Mouse (Mus musculus) cerebellum, adult (tissue): ENCODE results near the gene Tbc1d23.
"Not testable (repeated sequence)": the region's sequence is repeated elsewhere in the genome, so short reads cannot be mapped to it uniquely, and the experiment has no call there.

Experiments
- ATAC-seq: cut with Nextera tagmentation; 2 replicates; pipeline ENCODE4 v1.9.2; 2017; ENCODE audit warnings: mild to moderate bottlenecking, moderate library complexity, mixed read lengths; ENCODE audit not compliant: insufficient number of reproducible peaks, low FRiP score, low TSS enrichment

Tbc1d23 gene

DNA sequence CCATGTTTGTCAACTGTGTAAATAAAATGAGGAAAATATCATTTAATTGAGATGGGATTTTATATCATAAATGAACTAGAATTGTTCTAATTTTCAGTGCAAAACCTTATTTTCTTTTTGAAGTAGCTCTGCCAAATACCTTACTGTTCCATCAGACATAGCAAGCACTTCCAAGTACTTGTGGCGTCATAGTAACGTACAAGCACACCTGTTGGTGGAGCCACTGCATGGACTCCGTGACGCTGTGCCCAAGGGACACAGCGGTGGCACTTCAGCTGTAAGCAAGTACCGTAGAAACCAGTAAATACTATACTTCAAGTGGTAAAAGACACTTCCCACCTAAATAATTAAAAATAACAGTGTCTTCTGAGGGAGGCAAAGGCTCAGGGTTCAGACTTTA lies 10.9 kb downstream of the Tbc1d23 start:
- ATAC-seq: no peak

DNA sequence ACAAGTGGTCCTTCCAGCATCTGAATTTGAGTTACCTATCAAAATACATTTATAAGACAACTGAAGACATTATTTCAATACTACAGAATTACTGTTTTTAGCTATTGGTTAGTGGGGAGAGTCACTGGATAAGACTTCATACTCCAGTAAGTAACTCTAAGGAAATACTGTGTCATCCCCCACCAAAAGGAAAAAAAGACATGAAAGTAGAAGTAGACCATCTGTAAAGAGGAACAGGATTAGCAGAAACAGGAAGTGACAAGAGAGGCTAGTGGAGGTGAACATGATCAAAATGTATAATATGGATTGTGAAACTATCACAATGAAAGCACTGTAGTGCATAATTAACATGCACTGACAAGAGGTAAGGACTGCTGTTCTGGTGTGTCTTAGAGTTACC lies 15.3 kb downstream of the Tbc1d23 start:
- no peak for ATAC-seq

DNA sequence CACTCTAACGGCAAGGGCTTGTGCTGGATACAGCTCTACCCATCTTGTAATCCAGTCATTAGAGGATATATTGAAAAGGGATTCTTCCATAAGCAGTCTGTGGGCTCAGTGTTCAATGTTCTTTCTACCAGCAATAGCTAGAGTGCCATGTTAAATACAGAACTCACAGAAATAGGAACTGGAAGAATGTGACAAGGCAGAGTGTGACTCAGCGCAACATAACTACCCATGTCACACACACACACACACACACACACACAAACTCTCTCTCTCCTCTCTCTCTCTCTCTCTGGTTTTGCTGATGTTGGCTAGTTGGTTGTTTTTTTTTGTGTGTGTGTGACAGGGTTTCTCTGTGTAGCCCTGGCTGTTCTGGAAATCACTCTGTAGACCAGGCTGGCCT lies 20.3 kb downstream of the Tbc1d23 start:
- no peak for ATAC-seq

DNA sequence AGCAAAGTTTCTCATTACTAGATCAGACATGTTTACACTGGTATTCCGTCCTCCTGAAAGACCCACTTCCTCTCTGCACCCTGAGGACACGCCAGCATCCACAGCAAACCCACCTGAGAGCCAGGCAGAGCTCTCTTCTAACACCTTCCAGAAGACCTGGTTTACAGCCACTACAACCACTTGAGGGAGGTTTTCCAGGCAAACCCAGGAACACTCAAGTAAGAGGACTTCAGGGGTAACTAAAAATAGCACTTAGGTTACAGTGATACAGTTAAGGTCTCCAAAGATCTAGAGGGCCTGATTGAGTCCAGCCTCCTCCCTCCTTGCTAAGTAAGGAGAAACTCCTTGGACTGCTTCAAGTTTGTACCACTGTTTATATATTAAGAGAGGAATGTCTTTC lies 23.0 kb downstream of the Tbc1d23 start:
- ATAC-seq: no peak

DNA sequence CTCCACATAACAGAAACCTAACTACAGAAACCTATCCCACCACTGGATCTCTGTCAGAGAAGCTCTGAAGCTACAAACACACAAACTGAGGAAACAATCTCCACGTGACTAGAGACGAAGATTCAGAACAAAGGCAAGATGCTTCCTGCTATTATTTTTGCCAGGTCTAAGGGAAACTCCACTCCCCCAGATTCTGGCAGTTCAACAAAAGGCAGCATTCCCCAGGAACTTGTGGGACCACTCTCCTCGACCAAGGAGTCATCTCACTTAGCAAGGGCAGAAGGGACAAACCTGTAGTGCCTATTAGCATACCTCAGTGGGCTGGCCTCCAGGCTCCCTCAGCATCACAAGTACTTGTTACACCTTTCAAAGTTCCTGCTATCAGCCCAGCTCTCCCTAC lies 34.0 kb downstream of the Tbc1d23 start:
- ATAC-seq: no peak

DNA sequence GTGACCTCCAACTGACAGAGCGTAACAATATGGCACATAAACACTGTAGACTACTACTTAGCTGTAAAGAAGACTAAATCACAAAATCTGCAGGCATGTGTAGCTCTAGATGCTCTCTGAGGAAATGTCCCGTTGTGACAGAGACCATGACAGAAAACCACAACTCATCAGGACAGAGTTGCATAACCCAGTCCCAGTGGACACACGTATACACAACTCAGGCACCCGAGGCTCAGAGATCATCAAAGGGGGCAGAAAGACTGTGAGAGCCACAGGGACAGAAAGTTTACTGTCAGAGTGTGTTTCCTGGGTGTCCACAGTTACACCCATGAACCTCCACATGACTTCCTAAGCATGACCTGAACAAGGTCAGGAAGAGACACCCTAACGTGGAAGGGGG lies 34.7 kb downstream of the Tbc1d23 start:
- no peak for ATAC-seq

DNA sequence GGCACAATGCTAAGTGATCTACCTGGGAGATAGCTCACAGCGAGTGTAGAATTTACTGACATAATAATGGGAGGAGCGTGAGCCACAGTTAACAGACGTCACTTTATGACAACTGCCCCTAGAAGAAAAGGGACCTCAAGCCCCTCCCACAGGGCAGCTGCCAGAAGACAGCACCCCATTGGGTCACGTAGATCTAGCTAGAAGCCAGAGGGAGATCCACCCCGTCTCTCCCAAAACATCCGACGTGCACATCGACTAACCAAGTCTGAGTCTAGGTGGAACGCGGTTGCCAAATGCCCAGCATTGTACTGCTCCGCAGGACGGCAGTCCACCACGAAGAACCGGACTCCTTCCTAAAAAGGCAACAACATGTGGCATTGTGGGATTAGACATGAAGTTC lies 40.1 kb downstream of the Tbc1d23 start:
- ATAC-seq: no peak

DNA sequence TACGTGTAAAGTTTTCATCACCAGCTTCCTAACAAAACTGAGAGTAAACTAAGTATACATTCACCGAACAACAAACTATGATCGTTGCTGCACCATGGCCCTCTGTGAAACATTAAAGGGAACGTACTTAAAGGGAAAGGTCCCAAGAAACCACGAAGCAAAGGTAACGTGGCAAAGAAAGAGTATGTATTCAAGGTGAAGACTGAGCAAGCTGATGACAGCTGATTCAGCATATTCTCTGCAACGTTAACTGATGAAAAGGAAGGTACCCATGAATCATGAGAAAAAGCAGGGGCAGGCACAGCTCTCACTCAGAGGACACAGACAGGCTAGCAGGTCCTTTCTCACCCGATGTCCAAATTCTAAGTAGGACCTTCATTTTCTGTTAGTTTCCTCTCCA lies 40.9 kb downstream of the Tbc1d23 start:
- ATAC-seq: no peak

DNA sequence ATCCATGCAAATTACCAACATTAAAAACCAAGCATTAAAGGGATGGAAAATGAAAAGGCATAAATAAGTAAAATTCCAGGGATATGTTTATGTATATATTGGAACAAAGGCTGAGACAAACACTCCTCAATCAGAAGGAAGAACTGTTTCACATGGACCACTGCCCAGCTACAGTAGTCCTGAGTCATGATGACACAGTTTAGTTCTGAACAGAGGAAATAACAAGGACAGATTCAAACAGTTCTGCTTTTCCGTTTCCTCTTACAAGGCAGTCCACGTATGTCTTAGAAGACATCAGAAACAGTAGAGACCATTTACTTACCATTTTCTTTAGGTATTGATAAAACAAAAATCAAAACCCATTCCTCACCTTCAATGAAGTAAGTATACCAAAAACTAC lies 41.8 kb downstream of the Tbc1d23 start:
- ATAC-seq: no peak

DNA sequence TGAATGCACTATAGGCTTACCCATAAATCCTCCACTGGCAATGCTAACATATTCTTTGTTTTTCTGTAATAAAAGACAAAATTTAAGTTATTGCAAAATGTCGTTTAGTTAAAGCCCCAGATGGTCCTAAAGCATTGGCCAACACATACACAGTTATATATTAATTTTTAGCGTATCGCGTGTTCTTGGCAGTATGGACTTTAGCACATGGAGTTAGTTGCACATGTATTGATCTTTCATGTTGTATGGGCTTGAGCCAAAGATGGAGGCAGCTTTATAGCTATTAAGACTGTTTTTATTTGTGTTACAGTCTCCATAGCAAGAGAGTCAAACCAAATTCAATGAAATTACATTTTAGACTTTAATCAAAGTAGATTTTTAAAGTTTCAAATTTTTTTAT lies 44.7 kb downstream of the Tbc1d23 start:
- no peak for ATAC-seq

DNA sequence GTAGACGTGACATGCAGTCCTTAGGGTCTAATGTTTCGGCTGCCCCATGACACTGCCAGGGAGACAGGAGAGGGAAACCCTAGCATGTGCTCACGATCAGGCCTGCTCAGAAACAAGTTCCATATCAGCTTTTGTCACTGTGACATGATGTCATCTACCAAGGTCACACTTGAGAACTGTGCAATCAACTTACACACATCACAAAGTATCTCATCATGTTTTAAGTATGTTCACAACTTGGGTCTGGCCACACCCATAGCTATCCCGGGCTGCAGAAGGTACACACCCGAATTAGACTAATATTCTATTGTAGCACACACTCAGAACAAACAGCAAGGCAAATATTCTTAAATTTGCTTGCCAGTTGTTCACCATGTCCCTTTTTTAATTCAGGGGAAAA lies 49.3 kb downstream of the Tbc1d23 start:
- ATAC-seq: no peak

DNA sequence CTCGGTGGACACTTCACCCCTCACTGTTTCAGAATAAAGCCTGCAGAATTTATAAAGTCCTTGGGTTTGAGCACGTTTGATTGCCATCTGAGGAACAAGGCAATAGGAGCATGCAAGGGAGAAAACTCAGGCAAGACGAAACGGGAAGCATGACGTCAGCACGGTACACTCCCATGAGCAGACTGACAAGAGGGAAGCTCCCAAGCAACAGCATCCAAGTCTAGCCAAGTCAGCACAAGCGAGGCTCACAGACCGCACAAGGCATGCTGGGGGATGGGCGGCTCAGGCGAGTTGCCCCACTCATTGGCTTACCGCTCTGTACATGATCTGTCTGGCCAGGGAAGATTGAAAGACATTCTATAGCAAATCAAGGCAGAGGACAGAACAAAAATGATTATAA lies 50.1 kb downstream of the Tbc1d23 start:
- ATAC-seq: no peak

DNA sequence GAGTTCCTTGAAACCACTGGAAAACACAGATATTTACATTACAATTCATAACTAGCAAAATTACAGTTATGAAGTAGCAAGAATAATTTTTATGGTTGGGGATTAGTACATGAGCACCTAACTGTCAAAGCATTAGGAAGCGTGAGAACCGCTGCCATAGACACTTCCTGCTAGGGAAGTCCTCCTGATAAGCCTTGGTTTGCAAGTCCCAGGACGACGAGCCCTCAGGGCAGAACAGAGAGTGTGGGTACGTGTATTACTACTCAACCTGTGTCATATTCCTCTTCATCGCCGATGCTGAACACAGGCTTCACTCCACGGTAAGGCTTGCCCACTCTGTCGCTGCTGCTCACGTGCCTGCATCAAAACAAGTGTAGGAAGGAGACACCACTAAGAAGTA lies 53.6 kb downstream of the Tbc1d23 start:
- no peak for ATAC-seq

DNA sequence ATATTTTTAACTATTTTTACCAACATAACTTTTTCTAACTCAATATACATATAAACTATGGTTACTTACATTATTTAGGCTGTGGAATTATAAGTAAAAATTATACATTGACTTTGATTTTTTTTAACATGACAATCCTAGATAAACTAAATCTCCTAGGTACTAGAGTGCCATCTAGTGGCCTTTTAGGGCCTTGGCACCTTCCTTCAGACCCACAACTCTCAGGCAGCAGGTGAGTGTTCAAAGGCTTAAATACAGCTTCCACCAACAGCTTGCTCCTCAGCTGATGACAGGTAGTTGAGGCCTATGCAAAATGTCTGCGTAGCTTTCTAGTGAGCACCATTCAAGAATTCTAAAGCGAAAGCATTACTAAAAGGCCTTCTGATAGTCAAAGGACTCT lies 54.0 kb downstream of the Tbc1d23 start:
- peak; percentile 78 for ATAC-seq

DNA sequence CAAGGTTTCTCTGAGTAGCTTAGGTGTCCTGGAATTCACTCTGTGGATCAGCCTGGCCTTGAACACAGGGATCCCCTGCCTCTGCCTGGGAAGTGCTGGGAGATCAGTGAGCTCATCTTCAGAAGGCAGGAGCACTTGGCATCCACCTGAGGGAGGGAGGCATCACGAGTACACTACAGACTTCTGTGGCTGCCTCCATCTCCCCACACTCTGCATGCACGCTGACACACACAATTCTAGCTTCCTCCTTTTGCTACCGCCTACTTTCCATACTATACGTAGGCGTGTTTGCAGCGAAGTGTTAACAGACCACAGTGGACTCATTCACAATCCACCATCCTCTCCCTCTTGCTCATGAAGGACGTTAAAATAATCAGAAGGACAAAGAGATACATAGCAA lies 55.0 kb downstream of the Tbc1d23 start:
- ATAC-seq: no peak

DNA sequence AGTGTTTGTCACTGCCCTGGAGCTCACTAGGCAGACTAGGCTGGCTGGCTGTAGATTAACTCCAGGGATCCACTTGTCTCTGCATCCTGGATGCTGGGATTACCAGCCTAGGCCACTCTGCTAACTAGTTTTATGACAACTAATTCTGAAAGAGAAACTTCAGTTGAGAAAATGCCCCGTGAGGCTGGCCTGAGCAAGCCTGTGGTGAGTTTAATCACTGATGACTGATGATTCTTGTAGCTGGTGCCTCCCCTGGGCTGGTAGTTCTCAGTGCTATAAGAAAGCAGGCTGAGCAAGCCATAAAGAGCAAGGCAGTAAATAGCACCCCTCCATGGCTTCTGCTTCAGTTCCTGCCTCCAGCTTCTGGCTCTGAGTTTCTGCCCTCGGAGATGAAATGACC lies 55.6 kb downstream of the Tbc1d23 start:
- no peak for ATAC-seq

DNA sequence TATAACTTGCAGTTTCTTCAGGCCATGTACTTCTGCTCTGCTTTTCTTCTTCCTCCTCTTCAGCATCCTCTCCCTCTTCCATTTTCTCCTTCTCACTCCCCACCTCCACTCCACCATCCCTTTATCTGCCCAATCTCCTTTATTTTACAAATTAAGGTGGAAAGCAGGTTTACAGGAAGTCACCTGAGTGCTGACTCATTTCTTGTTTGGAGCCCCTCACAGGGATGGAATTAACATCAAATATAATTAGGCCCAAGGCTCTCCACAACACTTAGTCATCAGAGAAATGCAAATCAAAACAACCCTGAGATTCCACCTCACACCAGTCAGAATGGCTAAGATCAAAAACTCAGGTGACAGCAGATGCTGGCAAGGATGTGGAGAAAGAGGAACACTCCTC lies 56.8 kb downstream of the Tbc1d23 start:
- not testable (repeated sequence) for ATAC-seq

DNA sequence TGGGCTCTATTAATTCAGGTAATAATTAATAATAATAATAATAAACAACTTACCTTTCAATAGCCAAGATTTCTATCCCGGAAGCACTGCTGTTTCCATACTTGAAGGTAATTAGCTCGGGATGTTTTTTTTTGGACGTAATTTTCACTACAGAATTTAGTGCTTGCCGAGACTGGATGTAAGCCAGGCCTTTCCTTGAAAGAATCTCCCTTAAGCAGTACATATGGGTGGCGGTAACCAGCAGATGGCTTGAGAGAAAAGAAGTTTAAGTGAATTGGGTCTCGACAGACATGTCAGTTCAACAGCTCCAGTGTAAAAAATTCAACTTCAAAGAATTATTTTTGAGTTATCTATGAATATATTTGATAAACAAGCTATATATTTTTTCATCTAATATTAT lies 59.7 kb downstream of the Tbc1d23 start:
- ATAC-seq: no peak

DNA sequence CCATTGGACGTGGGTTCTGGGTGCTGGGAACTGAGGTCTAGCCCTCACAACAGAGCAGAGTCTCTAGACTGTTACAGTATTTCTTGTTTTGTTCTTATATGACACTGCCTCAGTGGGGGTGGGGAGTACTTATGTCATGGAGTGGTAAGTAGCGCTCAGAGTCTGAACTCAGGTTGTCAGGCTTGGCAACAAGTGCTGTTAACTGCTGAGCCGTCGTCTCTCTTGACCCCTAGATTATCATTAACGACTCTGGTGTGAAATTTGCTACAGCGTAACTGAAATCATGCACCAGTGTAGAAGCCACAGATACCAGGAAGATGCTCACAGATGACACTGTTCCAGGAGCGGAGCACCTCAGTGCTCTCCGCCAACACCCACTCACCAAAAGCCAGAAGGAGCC lies 60.1 kb downstream of the Tbc1d23 start:
- no peak for ATAC-seq

DNA sequence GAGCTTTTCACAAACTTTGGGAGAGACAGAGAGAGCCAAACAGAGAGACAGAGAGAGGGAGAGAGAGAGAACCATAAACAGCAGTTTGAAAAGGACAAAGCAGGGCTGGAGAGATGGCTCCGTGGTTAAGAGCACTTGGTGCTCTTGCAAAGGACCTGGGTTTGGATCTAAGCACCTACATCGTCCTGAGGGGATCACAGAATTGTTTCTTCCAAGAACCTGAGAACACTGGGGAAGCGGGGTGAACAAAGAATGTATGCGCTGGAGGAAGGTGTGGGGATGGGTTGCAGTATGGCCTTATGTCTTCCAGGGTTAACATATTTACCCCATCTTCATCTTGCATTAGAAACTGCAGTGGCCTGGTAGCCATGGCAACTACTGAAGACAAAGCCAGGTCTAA lies 63.1 kb downstream of the Tbc1d23 start:
- ATAC-seq: no peak

DNA sequence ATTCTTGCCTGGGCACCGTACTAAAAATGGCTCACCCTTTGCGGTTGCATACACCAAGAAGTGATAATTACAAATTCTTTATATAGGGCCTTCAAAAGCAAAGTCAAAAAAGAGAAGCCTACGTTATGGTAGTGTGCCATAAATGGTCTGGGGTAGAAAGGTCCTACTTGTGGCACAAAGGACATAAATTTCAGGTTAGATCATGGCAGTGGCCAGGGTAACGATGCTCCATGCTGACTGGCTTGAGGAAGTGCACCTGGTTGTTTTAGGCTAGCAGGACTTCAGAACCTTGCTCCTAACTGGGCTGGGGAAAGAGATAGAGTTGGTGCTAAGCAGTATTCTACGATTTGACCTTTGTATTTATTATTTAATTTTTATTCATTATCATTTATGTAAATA lies 63.8 kb downstream of the Tbc1d23 start:
- ATAC-seq: peak; percentile 34

DNA sequence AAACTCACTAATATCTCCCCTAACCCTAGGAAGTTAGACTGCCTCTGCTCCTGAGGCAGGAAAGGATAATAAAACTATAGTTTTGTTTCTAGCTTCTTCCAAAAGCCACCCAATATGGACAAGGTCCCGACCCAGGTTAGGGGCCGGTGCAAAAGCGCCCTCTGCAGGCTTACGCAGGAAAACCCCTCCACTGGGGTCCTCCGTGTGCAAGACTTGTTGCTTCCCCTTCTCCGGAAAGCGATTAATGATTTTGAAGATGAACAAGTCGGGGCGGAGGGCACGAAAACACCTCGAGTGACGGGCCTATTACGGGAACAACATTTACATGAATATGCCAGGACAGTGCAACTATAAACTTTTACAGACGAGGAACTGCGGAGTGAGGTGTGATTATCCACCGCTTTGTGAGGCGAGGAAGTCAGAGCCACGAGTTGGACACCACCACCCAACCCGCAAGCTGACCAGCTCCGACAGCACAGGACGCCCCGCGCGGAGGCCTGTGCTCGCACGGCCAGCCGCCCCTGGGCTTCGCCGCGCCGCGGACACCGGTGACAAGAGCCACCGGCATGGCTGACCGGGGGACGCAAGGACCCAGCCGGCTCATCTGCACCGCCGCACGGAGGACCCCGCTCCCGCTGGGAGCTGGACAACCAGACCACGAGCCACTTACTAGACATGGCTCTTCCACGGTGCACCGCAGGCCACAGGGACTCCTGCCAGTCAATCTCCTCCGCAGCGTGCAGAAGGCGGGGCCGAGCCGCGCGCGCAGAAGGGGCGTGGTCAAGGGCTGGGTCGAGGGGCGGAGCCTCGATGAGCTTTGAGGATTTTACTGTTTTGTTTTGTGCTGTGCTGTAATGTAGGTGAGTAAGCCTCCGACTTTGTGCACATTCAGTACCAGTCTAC lies 64.4 kb downstream of the Tbc1d23 start, which contains the start of gene Nit2:
Gene Nit2 (minus strand): TSS at position 731 of the 903 bp plus-strand sequence.
- ATAC-seq: peak; percentile 90
